In genomic region chr1:78864351-78864750, GRCm38 (mm10) we compare ENCODE assay signal across 10 mouse cellular contexts. TPM values are rescaled to one million over a fixed set of nuclear protein-coding genes. Genes with fewer than 3 reads are reported as not detected.
DNase-seq lines count a peak whose midpoint lies in the region; ATAC-seq and TF ChIP-seq lines count a peak whose summit lies in the region.
"Had no signal": no experiment of that assay in that cellular context is flagged by ENCODE, and none has a peak within 500 bp of the region (broad histone marks: within the 10 kb centered on the region; RNA-seq: fewer than 3 reads in every experiment).

No protein-coding gene starts in this region.

- peak; percentile 92 for DNase-seq in fat pad, adult 2 months (ENCODE audit: extremely low read depth, low read depth, low spot score)
- peak; percentile 58 to 61 for DNase-seq in heart, postnatal 10 days
- no peak for DNase-seq in thymus, adult 2 months
- DNase-seq in frontal cortex, postnatal 25 days (ENCODE audit: low spot score in 2 of 2), result no peak

- intact Hi-C loops in heart, postnatal 10 days (cut with DNase I), result loop anchor here (2.0 to 5.0 kb wide), 3 partner anchors 32 to 137 kb away; no protein-coding TSS in a partner anchor

- peak overlapping the region; percentile 37; the same call in 1 of the 2 replicates for H3K27ac ChIP-seq in intestine, embryonic 16.5 days (ENCODE audit: low read length)
- no peak overlapping the region for H3K27ac ChIP-seq in intestine, embryonic 15.5 days
- H3K27ac ChIP-seq in lung, embryonic 16.5 days (ENCODE audit: low read length), result peak overlapping the region; percentile 71
- no peak overlapping the region for H3K27ac ChIP-seq in thymus, adult 2 months (ENCODE audit: control insufficient read depth, insufficient read depth, low read length)
- H3K27ac ChIP-seq: forebrain, embryonic 15.5 days had no signal

- peaks cover 3% of the 10 kb centered on the region; the same call in 1 of the 2 replicates for H3K4me1 ChIP-seq in intestine, embryonic 16.5 days (ENCODE audit: control insufficient read depth, insufficient read depth, low read length)
- no peaks in the 10 kb centered on the region for H3K4me1 ChIP-seq in intestine, embryonic 15.5 days (replicated peaks)
- peaks cover 8% of the 10 kb centered on the region for H3K4me1 ChIP-seq in lung, embryonic 16.5 days (replicated peaks; ENCODE audit: control insufficient read depth, insufficient read depth, low read length)
- no peaks in the 10 kb centered on the region for H3K4me1 ChIP-seq in thymus, adult 2 months (replicated peaks; ENCODE audit: control insufficient read depth, insufficient read depth, low read length)

- no peaks in the 10 kb centered on the region for H3K9me3 ChIP-seq in intestine, embryonic 16.5 days (ENCODE audit: control insufficient read depth, low read length)
- H3K9me3 ChIP-seq in intestine, embryonic 15.5 days, result no peaks in the 10 kb centered on the region
- no peaks in the 10 kb centered on the region for H3K9me3 ChIP-seq in lung, embryonic 16.5 days (ENCODE audit: control insufficient read depth, low read length)
- H3K9me3 ChIP-seq: forebrain, embryonic 15.5 days had no signal

- no peak for TF ChIP-seq CTCF in thymus, adult 2 months (IDR thresholded peaks at IDR 0.05; ENCODE audit: borderline replicate concordance, control insufficient read depth, extremely low read depth, insufficient read depth, low read length, poor library complexity)

- WGBS in intestine, embryonic 16.5 days, result 67% methylated on average over 6 of the region's 6 CpGs
- 54% methylated on average over 6 of the region's 6 CpGs for WGBS in intestine, embryonic 15.5 days
- WGBS in lung, embryonic 16.5 days, result 43% methylated on average over 6 of the region's 6 CpGs
- WGBS in thymus, adult 2 months, result 79% methylated on average over 6 of the region's 6 CpGs

- no peaks in the 10 kb centered on the region for H3K36me3 ChIP-seq in intestine, embryonic 16.5 days (ENCODE audit: control insufficient read depth, insufficient read depth, low read length)
- no peaks in the 10 kb centered on the region for H3K36me3 ChIP-seq in intestine, embryonic 15.5 days
- H3K36me3 ChIP-seq in lung, embryonic 16.5 days (ENCODE audit: control insufficient read depth, insufficient read depth, low read length), result no peaks in the 10 kb centered on the region
- no peaks in the 10 kb centered on the region for H3K36me3 ChIP-seq in thymus, adult 2 months (ENCODE audit: control insufficient read depth, insufficient read depth, low read length)
- H3K36me3 ChIP-seq: forebrain, embryonic 15.5 days had no signal

- no peak for TF ChIP-seq POLR2A in thymus, adult 2 months (IDR thresholded peaks at IDR 0.05; ENCODE audit: control insufficient read depth, extremely low read depth, insufficient read depth, low read length, poor library complexity)

- no peak for ATAC-seq in intestine, embryonic 16.5 days
- no peak for ATAC-seq in intestine, embryonic 15.5 days
- ATAC-seq in lung, embryonic 16.5 days (ENCODE audit: low read depth), result no peak
- no peak for ATAC-seq in CD4-positive, CD25-positive, alpha-beta regulatory T cell, adult 4 months
- ATAC-seq: forebrain, embryonic 15.5 days had no signal

- no peak overlapping the region for H3K9ac ChIP-seq in intestine, embryonic 16.5 days (ENCODE audit: low read depth, low read length)
- no peak overlapping the region for H3K9ac ChIP-seq in intestine, embryonic 15.5 days
- no peak overlapping the region for H3K9ac ChIP-seq in lung, embryonic 16.5 days (ENCODE audit: low read length)
- H3K9ac ChIP-seq: forebrain, embryonic 15.5 days had no signal

- no peak overlapping the region for H3K4me3 ChIP-seq in intestine, embryonic 16.5 days (ENCODE audit: low read length)
- no peak overlapping the region for H3K4me3 ChIP-seq in intestine, embryonic 15.5 days (replicated peaks)
- H3K4me3 ChIP-seq in lung, embryonic 16.5 days (ENCODE audit: low read length), result no peak overlapping the region
- no peak overlapping the region for H3K4me3 ChIP-seq in thymus, adult 2 months (ENCODE audit: control insufficient read depth, insufficient read depth, low read length)
- H3K4me3 ChIP-seq: forebrain, embryonic 15.5 days had no signal

- no peak overlapping the region for H3K4me2 ChIP-seq in intestine, embryonic 16.5 days (ENCODE audit: low read depth, low read length)
- no peak overlapping the region for H3K4me2 ChIP-seq in intestine, embryonic 15.5 days (replicated peaks)
- H3K4me2 ChIP-seq in lung, embryonic 16.5 days (ENCODE audit: low read depth, low read length), result no peak overlapping the region
- H3K4me2 ChIP-seq: forebrain, embryonic 15.5 days had no signal

- no peaks in the 10 kb centered on the region for H3K27me3 ChIP-seq in intestine, embryonic 16.5 days (replicated peaks; ENCODE audit: control insufficient read depth, insufficient read depth, low read length)
- H3K27me3 ChIP-seq in intestine, embryonic 15.5 days (replicated peaks), result no peaks in the 10 kb centered on the region
- no peaks in the 10 kb centered on the region for H3K27me3 ChIP-seq in lung, embryonic 16.5 days (ENCODE audit: control insufficient read depth, insufficient read depth, low read depth, low read length)
- H3K27me3 ChIP-seq in thymus, adult 2 months (ENCODE audit: control insufficient read depth, insufficient read depth, low read length), result no peaks in the 10 kb centered on the region
- H3K27me3 ChIP-seq: CH12.LX; forebrain, embryonic 15.5 days had no signal

RNA-seq across cellular contexts. Expression of gene Kcne4, which starts 47.8 kb away (rescaled TPM):
- polyA plus RNA-seq in intestine, embryonic 16.5 days (2015; fragmentation: Nextera tagmentation; extraction: Ambion mirVana), result 5.6 and 6.0 TPM in 2 replicates
- polyA plus RNA-seq in intestine, embryonic 15.5 days (2015; fragmentation: Nextera tagmentation; extraction: Ambion mirVana), result 5.7 and 6.3 TPM in 2 replicates
- 1 to 10 TPM; 3.1 to 4.4 TPM for total RNA-seq in heart, postnatal 10 days (2021)
- 15.8 and 18.0 TPM in 2 replicates for polyA plus RNA-seq in lung, embryonic 16.5 days (2015; fragmentation: Nextera tagmentation; extraction: Ambion mirVana)
- polyA plus RNA-seq in thymus, adult 2 months (2012; rRNA removed), result 0.36 and 0.44 TPM in 2 replicates
- not detected for polyA plus RNA-seq in CD4-positive, CD25-positive, alpha-beta regulatory T cell, adult 4 months (2017; shearing (Covaris generic))
- total RNA-seq: CH12.LX had no signal

Comparison
In these comparisons a context has a peak if more than half of its experiments do, and no peak if none do; other contexts are left out.
1. H3K27ac ChIP-seq: peak in intestine, embryonic 16.5 days (single experiment) and lung, embryonic 16.5 days (single experiment); none in intestine, embryonic 15.5 days (single experiment) and thymus, adult 2 months (single experiment).
2. DNase-seq: peak in fat pad, adult 2 months (single experiment) and heart, postnatal 10 days (2 of 2); none in thymus, adult 2 months (single experiment) and frontal cortex, postnatal 25 days (0 of 2).